Mouse (Mus musculus): ENCODE measurements around the gene Hjurp. TPM values are rescaled to one million over a fixed set of nuclear protein-coding genes. Genes with fewer than 3 reads are reported as not detected.
"Not testable (repeated sequence)": the region's sequence is repeated elsewhere in the genome, so short reads cannot be mapped to it uniquely, and the experiment has no call there.

Hjurp gene
- polyA plus RNA-seq, 1 experiment from 2014 or later, result 169 TPM

- Histone ChIP-seq H3K27ac (no peak overlapping the region), H3K9me3 (replicated peaks) (peaks cover 72% of the 10 kb centered on the region), H3K27me3 (no peaks in the 10 kb centered on the region), H3K4me3 (no peak overlapping the region), H3K4me2 (replicated peaks) (no peak overlapping the region), H3K4me1 (no peaks in the 10 kb centered on the region), H3K36me3 (no peaks in the 10 kb centered on the region), H3K9ac (no peak overlapping the region)
- 58% methylated on average over 2 of the region's 2 CpGs for WGBS
- ATAC-seq (ENCODE audit: low FRiP score), result no peak
Observed at GRCm38 (mm10) chr1:88227482-88227881, 50.0 kb downstream of the Hjurp start.

GRCm38 (mm10) chr1:88226670-88227379 lies 50.6 kb downstream of the Hjurp start, which contains the start of gene Mroh2a:
TSS of gene Mroh2a (plus strand) at chr1:88226986.
- no peak within 1 kb of the TSS for H3K27ac ChIP-seq
- H3K4me1 ChIP-seq, result no peaks in the 10 kb centered on the region
- no peak within 1 kb of the TSS for H3K4me2 ChIP-seq (replicated peaks)
- ATAC-seq (ENCODE audit: low FRiP score), result no peak
- 53% methylated on average over 5 of the region's 5 CpGs for WGBS
- no peak within 1 kb of the TSS for H3K9ac ChIP-seq
- peaks cover 70% of the 10 kb centered on the region for H3K9me3 ChIP-seq (replicated peaks)
- no peaks in the 10 kb centered on the region for H3K36me3 ChIP-seq
- no peak within 1 kb of the TSS for H3K4me3 ChIP-seq
- no peaks in the 10 kb centered on the region for H3K27me3 ChIP-seq

GRCm38 (mm10) chr1:88225741-88226140 lies 51.7 kb downstream of the Hjurp start:
- ATAC-seq (ENCODE audit: low FRiP score), result no peak
- H3K27ac ChIP-seq, result no peak overlapping the region
- no peaks in the 10 kb centered on the region for H3K4me1 ChIP-seq
- no peaks in the 10 kb centered on the region for H3K27me3 ChIP-seq
- no peak overlapping the region for H3K4me3 ChIP-seq
- no peak overlapping the region for H3K4me2 ChIP-seq (replicated peaks)
- H3K36me3 ChIP-seq, result no peaks in the 10 kb centered on the region
- H3K9ac ChIP-seq, result no peak overlapping the region
- peaks cover 59% of the 10 kb centered on the region for H3K9me3 ChIP-seq (replicated peaks)

GRCm38 (mm10) chr1:88225301-88225700 lies 52.1 kb downstream of the Hjurp start:
- not testable (repeated sequence) for H3K4me1 ChIP-seq; ATAC-seq (ENCODE audit: low FRiP score); H3K4me2 ChIP-seq (replicated peaks); H3K4me3 ChIP-seq; H3K36me3 ChIP-seq; H3K27me3 ChIP-seq; H3K9ac ChIP-seq; H3K27ac ChIP-seq
- H3K9me3 ChIP-seq (replicated peaks), result peaks cover 54% of the 10 kb centered on the region
- 41% methylated on average over 2 of the region's 2 CpGs for WGBS

GRCm38 (mm10) chr1:88224029-88224776 lies 53.2 kb downstream of the Hjurp start:
- 67% methylated on average over 2 of the region's 2 CpGs for WGBS
- H3K27me3 ChIP-seq, result no peaks in the 10 kb centered on the region
- peaks cover 43% of the 10 kb centered on the region for H3K9me3 ChIP-seq (replicated peaks)
- no peak overlapping the region for H3K27ac ChIP-seq
- H3K9ac ChIP-seq, result no peak overlapping the region
- no peak overlapping the region for H3K4me3 ChIP-seq
- H3K4me2 ChIP-seq (replicated peaks), result no peak overlapping the region
- no peaks in the 10 kb centered on the region for H3K4me1 ChIP-seq
- no peaks in the 10 kb centered on the region for H3K36me3 ChIP-seq
- ATAC-seq (ENCODE audit: low FRiP score), result no peak

GRCm38 (mm10) chr1:88223591-88223990 lies 53.8 kb downstream of the Hjurp start:
- Histone ChIP-seq H3K27me3 (no peaks in the 10 kb centered on the region), H3K36me3 (no peaks in the 10 kb centered on the region), H3K4me3 (no peak overlapping the region), H3K4me2 (replicated peaks) (no peak overlapping the region), H3K4me1 (no peaks in the 10 kb centered on the region), H3K27ac (no peak overlapping the region), H3K9me3 (replicated peaks) (peaks cover 37% of the 10 kb centered on the region), H3K9ac (no peak overlapping the region)
- WGBS, result 60% methylated on average over 1 of the region's 1 CpGs
- no peak for ATAC-seq (ENCODE audit: low FRiP score)

- not testable (repeated sequence) for H3K4me1 ChIP-seq; ATAC-seq (ENCODE audit: low FRiP score); H3K27ac ChIP-seq; H3K4me3 ChIP-seq; H3K4me2 ChIP-seq (replicated peaks); H3K9ac ChIP-seq; H3K27me3 ChIP-seq; H3K36me3 ChIP-seq
- H3K9me3 ChIP-seq (replicated peaks), result peaks cover 32% of the 10 kb centered on the region
Observed at GRCm38 (mm10) chr1:88223011-88223515, 54.4 kb downstream of the Hjurp start.

- Histone ChIP-seq H3K9ac (no peak overlapping the region), H3K4me2 (replicated peaks) (no peak overlapping the region), H3K4me3 (no peak overlapping the region), H3K27ac (no peak overlapping the region), H3K36me3 (no peaks in the 10 kb centered on the region), H3K9me3 (replicated peaks) (peaks cover 29% of the 10 kb centered on the region), H3K4me1 (no peaks in the 10 kb centered on the region), H3K27me3 (no peaks in the 10 kb centered on the region)
- ATAC-seq (ENCODE audit: low FRiP score), result no peak
- WGBS, result 54% methylated on average over 2 of the region's 2 CpGs
Observed at GRCm38 (mm10) chr1:88222216-88222615, 55.2 kb downstream of the Hjurp start.

GRCm38 (mm10) chr1:88220336-88220735 lies 57.1 kb downstream of the Hjurp start:
- ATAC-seq (ENCODE audit: low FRiP score), result no peak
- Histone ChIP-seq H3K27me3 (no peaks in the 10 kb centered on the region), H3K4me2 (replicated peaks) (no peak overlapping the region), H3K4me1 (no peaks in the 10 kb centered on the region), H3K27ac (no peak overlapping the region), H3K4me3 (no peak overlapping the region), H3K36me3 (no peaks in the 10 kb centered on the region), H3K9ac (no peak overlapping the region), H3K9me3 (replicated peaks) (peaks cover 27% of the 10 kb centered on the region)

- Histone ChIP-seq H3K27ac (no peak overlapping the region), H3K9ac (no peak overlapping the region), H3K4me1 (no peaks in the 10 kb centered on the region), H3K27me3 (no peaks in the 10 kb centered on the region), H3K9me3 (replicated peaks) (peaks cover 37% of the 10 kb centered on the region), H3K4me3 (no peak overlapping the region), H3K4me2 (replicated peaks) (no peak overlapping the region), H3K36me3 (no peaks in the 10 kb centered on the region)
- no peak for ATAC-seq (ENCODE audit: low FRiP score)
- WGBS, result 18% methylated on average over 1 of the region's 1 CpGs
Observed at GRCm38 (mm10) chr1:88219054-88219453, 58.4 kb downstream of the Hjurp start.

GRCm38 (mm10) chr1:88218591-88218990 lies 58.8 kb downstream of the Hjurp start:
- peaks cover 41% of the 10 kb centered on the region for H3K9me3 ChIP-seq (replicated peaks)
- no peak overlapping the region for H3K9ac ChIP-seq
- no peaks in the 10 kb centered on the region for H3K36me3 ChIP-seq
- ATAC-seq (ENCODE audit: low FRiP score), result no peak
- no peaks in the 10 kb centered on the region for H3K4me1 ChIP-seq
- H3K27ac ChIP-seq, result no peak overlapping the region
- no peak overlapping the region for H3K4me3 ChIP-seq
- H3K4me2 ChIP-seq (replicated peaks), result no peak overlapping the region
- 47% methylated on average over 4 of the region's 4 CpGs for WGBS
- H3K27me3 ChIP-seq, result no peaks in the 10 kb centered on the region

- no peaks in the 10 kb centered on the region for H3K36me3 ChIP-seq
- H3K4me3 ChIP-seq, result no peak overlapping the region
- no peak overlapping the region for H3K4me2 ChIP-seq (replicated peaks)
- peaks cover 47% of the 10 kb centered on the region for H3K9me3 ChIP-seq (replicated peaks)
- H3K9ac ChIP-seq, result no peak overlapping the region
- no peak overlapping the region for H3K27ac ChIP-seq
- WGBS, result 77% methylated on average over 9 of the region's 9 CpGs
- H3K4me1 ChIP-seq, result no peaks in the 10 kb centered on the region
- no peak for ATAC-seq (ENCODE audit: low FRiP score)
- no peaks in the 10 kb centered on the region for H3K27me3 ChIP-seq
Observed at GRCm38 (mm10) chr1:88218051-88218450, 59.4 kb downstream of the Hjurp start.

GRCm38 (mm10) chr1:88217576-88217975 lies 59.9 kb downstream of the Hjurp start:
- no peaks in the 10 kb centered on the region for H3K36me3 ChIP-seq

More at GRCm38 (mm10) chr1:88217576-88217975, 59.9 kb downstream of the Hjurp start:
- Histone ChIP-seq H3K27me3 (no peaks in the 10 kb centered on the region), H3K4me3 (no peak overlapping the region), H3K27ac (no peak overlapping the region), H3K4me1 (no peaks in the 10 kb centered on the region), H3K9me3 (replicated peaks) (peaks cover 52% of the 10 kb centered on the region), H3K9ac (no peak overlapping the region), H3K4me2 (replicated peaks) (no peak overlapping the region)
- ATAC-seq (ENCODE audit: low FRiP score), result no peak
- WGBS, result 41% methylated on average over 3 of the region's 3 CpGs
